Mouse (Mus musculus) midbrain, embryonic 16.5 days (tissue): ENCODE results near the gene Lmntd1. TPM values are rescaled to one million over a fixed set of nuclear protein-coding genes. Genes with fewer than 3 reads are reported as not detected.

Source experiments
- ATAC-seq: fragments of 200-750 bp; cut with Nextera tagmentation; 2 replicates; pipeline ENCODE4 v1.8.0; 2017; ENCODE audit warnings: moderate TSS enrichment
- H3K27ac ChIP-seq: fragments of 300-500 bp; sonication (generic); 2 replicates; pipeline ENCODE4 v1.5.1; 2014; ENCODE audit warnings: mild to moderate bottlenecking, low read length, mixed read lengths
- H3K27me3 ChIP-seq: fragments of 300-500 bp; sonication (generic); 2 replicates; pipeline ENCODE4 v1.6.1; 2014; ENCODE audit warnings: low read depth, low read length, mixed read lengths; ENCODE audit not compliant: control insufficient read depth, insufficient read depth
- H3K36me3 ChIP-seq: fragments of 300-500 bp; sonication (generic); 2 replicates; pipeline ENCODE4 v1.6.1; 2014; ENCODE audit warnings: mild to moderate bottlenecking, low read length, moderate library complexity, mixed read lengths; ENCODE audit not compliant: control insufficient read depth, insufficient read depth
- H3K4me1 ChIP-seq: fragments of 300-500 bp; sonication (generic); 2 replicates; pipeline ENCODE4 v1.6.1; 2014; ENCODE audit warnings: mild to moderate bottlenecking, low read length, mixed read lengths; ENCODE audit not compliant: control insufficient read depth, insufficient read depth
- H3K4me2 ChIP-seq: fragments of 300-500 bp; sonication (generic); 2 replicates; pipeline ENCODE4 v1.6.1; 2014; ENCODE audit warnings: mild to moderate bottlenecking, low read length, mixed read lengths
- H3K4me3 ChIP-seq: fragments of 300-500 bp; sonication (generic); 2 replicates; pipeline ENCODE4 v1.5.1; 2014; ENCODE audit warnings: low read depth, mild to moderate bottlenecking, low read length, moderate library complexity, mixed read lengths
- H3K9ac ChIP-seq: fragments of 300-500 bp; sonication (generic); 2 replicates; pipeline ENCODE4 v1.6.1; 2014; ENCODE audit warnings: low read depth, low read length, mixed read lengths
- H3K9me3 ChIP-seq: fragments of 300-500 bp; sonication (generic); replicated peaks from 2 replicates; pipeline ENCODE4 v1.6.1; 2014; ENCODE audit warnings: mild to moderate bottlenecking, low read length, mixed read lengths; ENCODE audit not compliant: control insufficient read depth, poor library complexity, severe bottlenecking
- WGBS: fragments of 180-500 bp; shearing (Covaris S2); extraction: QIAGEN DNeasy Blood & Tissue Kit; methylation state at CpG from one replicate; pipeline ENCODE4 v1.1.7; 2014; 5-methylcytosine and 5-hydroxymethylcytosine counted together
- polyA plus RNA-seq: library from polyadenylated mRNA; unstranded; fragments of >200 nt; fragmentation: Nextera tagmentation; extraction: Ambion mirVana; gene quantifications from 2 replicates; pipeline ENCODE4 v1.2.1, GENCODE M21; 2015

Lmntd1 gene
- polyA plus RNA-seq, 1 experiment from 2014 or later: 1.5 TPM

GRCm38 (mm10) chr6:145441416-145442110, 172.6 kb downstream of the Lmntd1 start:
- no peaks in the 10 kb centered on the region for H3K9me3 ChIP-seq
- no peak overlapping the region for H3K27ac ChIP-seq
- H3K4me2 ChIP-seq: no peak overlapping the region
- H3K4me1 ChIP-seq: no peaks in the 10 kb centered on the region
- H3K36me3 ChIP-seq: no peaks in the 10 kb centered on the region
- WGBS: 70% methylated on average over 18 of the region's 18 CpGs
- H3K4me3 ChIP-seq: no peak overlapping the region
- no peak overlapping the region for H3K9ac ChIP-seq
- no peaks in the 10 kb centered on the region for H3K27me3 ChIP-seq
- peak; percentile 42; the same call in 1 of the 2 replicates for ATAC-seq

GRCm38 (mm10) chr6:145438851-145439250, 175.3 kb downstream of the Lmntd1 start:
- Histone ChIP-seq H3K9me3 (no peaks in the 10 kb centered on the region), H3K27me3 (no peaks in the 10 kb centered on the region), H3K36me3 (no peaks in the 10 kb centered on the region), H3K4me1 (no peaks in the 10 kb centered on the region), H3K27ac (no peak overlapping the region), H3K9ac (no peak overlapping the region), H3K4me3 (no peak overlapping the region), H3K4me2 (no peak overlapping the region)
- WGBS: 91% methylated on average over 5 of the region's 5 CpGs
- ATAC-seq: no peak

- H3K27me3 ChIP-seq: no peaks in the 10 kb centered on the region
- 87% methylated on average over 10 of the region's 10 CpGs for WGBS
- no peak overlapping the region for H3K9ac ChIP-seq
- H3K4me1 ChIP-seq: no peaks in the 10 kb centered on the region
- no peaks in the 10 kb centered on the region for H3K36me3 ChIP-seq
- ATAC-seq: no peak
- no peak overlapping the region for H3K4me2 ChIP-seq
- H3K27ac ChIP-seq: no peak overlapping the region
- no peak overlapping the region for H3K4me3 ChIP-seq
- no peaks in the 10 kb centered on the region for H3K9me3 ChIP-seq
Observed at GRCm38 (mm10) chr6:145435764-145436163, 178.4 kb downstream of the Lmntd1 start.

DNA sequence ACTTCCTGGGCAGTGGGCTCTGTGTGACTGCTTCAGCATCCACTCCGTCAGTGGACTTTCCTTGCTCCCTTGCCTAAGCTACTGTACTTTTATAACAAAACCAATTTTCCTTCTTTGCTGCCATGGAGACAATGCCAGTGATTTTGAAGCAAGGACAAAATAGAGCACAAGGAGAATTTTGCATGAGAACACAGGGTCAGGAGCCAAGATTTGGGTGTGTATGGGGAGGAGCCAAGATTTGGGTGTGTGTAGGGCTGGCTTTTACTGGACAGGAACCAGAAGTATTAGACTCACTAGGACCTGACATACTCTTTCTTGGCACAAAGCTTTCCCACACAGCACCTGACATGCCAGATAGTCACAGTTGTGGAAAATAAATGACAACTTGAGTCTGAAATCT, 179.0 kb downstream of the Lmntd1 start:
- Histone ChIP-seq H3K9me3 (no peaks in the 10 kb centered on the region), H3K4me1 (no peaks in the 10 kb centered on the region), H3K9ac (no peak overlapping the region), H3K4me3 (no peak overlapping the region), H3K36me3 (no peaks in the 10 kb centered on the region), H3K27ac (no peak overlapping the region), H3K27me3 (no peaks in the 10 kb centered on the region), H3K4me2 (no peak overlapping the region)
- 96% methylated on average over 1 of the region's 1 CpGs for WGBS
- ATAC-seq: no peak

DNA sequence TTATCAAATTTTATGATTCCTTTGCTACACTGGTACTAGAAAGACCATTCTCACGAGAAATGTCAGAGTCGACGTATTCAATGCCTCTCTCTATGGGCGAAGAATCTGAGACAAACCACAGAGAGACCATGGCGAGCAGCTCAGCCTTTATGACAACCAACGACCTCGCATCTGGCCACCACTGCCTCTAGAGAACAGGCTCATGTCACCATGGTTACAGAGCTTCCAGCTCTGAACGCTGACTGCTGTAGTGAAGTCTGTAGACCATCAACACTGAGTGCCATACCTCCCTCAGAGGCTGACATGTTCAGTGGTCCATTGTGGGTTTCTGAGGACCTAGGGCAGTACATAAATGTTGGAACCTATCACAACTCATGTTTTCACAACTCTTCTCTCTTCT, 180.2 kb downstream of the Lmntd1 start:
- Histone ChIP-seq H3K36me3 (no peaks in the 10 kb centered on the region), H3K9me3 (no peaks in the 10 kb centered on the region), H3K4me2 (no peak overlapping the region), H3K4me3 (no peak overlapping the region), H3K27ac (no peak overlapping the region), H3K4me1 (no peaks in the 10 kb centered on the region), H3K9ac (no peak overlapping the region), H3K27me3 (no peaks in the 10 kb centered on the region)
- 0 out of 2 replicates have a peak, but pooled peaks have one; percentile 25 for ATAC-seq
- 76% methylated on average over 8 of the region's 8 CpGs for WGBS

GRCm38 (mm10) chr6:145432711-145433708, 181.1 kb downstream of the Lmntd1 start:
- Histone ChIP-seq H3K9ac (no peak overlapping the region), H3K4me1 (no peaks in the 10 kb centered on the region), H3K36me3 (no peaks in the 10 kb centered on the region), H3K27me3 (no peaks in the 10 kb centered on the region), H3K27ac (no peak overlapping the region), H3K4me3 (no peak overlapping the region), H3K9me3 (no peaks in the 10 kb centered on the region), H3K4me2 (no peak overlapping the region)
- WGBS: 70% methylated on average over 11 of the region's 11 CpGs
- ATAC-seq: no peak

DNA sequence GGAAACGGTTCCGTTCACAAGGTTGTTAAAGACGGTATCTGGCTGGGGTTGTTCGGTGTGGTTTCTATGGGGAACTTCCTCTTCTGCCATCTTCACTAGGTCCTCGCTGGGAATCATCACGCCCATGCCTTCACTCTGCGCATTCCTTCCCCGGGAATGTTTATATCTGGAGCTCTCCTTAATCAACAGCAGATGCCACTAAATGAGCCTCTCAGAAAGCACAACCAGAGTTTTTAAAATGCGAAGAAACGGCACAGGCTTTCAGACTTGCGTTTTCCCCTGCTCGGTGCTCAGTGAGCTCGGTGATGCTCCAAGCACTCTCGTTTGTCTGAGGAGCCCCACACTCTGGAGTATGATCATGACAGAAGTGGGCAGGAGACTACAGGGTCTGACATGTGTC, 182.4 kb downstream of the Lmntd1 start:
- H3K4me2 ChIP-seq: no peak overlapping the region
- no peak overlapping the region for H3K9ac ChIP-seq
- no peak overlapping the region for H3K4me3 ChIP-seq
- H3K36me3 ChIP-seq: no peaks in the 10 kb centered on the region
- no peaks in the 10 kb centered on the region; the same call in 1 of the 2 replicates for H3K4me1 ChIP-seq
- H3K27ac ChIP-seq: no peak overlapping the region
- no peaks in the 10 kb centered on the region for H3K9me3 ChIP-seq
- ATAC-seq: no peak
- 90% methylated on average over 14 of the region's 14 CpGs for WGBS
- no peaks in the 10 kb centered on the region for H3K27me3 ChIP-seq

- H3K9me3 ChIP-seq: no peaks in the 10 kb centered on the region
- WGBS: 49% methylated on average over 15 of the region's 15 CpGs
- no peaks in the 10 kb centered on the region; the same call in 1 of the 2 replicates for H3K4me1 ChIP-seq
- no peak overlapping the region for H3K4me3 ChIP-seq
- ATAC-seq: no peak
- H3K27ac ChIP-seq: no peak overlapping the region
- H3K27me3 ChIP-seq: no peaks in the 10 kb centered on the region
- H3K36me3 ChIP-seq: no peaks in the 10 kb centered on the region
- H3K4me2 ChIP-seq: no peak overlapping the region
- no peak overlapping the region for H3K9ac ChIP-seq
Observed at GRCm38 (mm10) chr6:145427411-145427810, 186.7 kb downstream of the Lmntd1 start.

GRCm38 (mm10) chr6:145426501-145426900, 187.6 kb downstream of the Lmntd1 start:
- peak; percentile 32; the same call in 1 of the 2 replicates for ATAC-seq
- Histone ChIP-seq H3K9ac (no peak overlapping the region), H3K4me2 (no peak overlapping the region), H3K36me3 (no peaks in the 10 kb centered on the region), H3K27me3 (no peaks in the 10 kb centered on the region), H3K9me3 (no peaks in the 10 kb centered on the region), H3K4me1 (no peaks in the 10 kb centered on the region; the same call in 1 of the 2 replicates), H3K4me3 (no peak overlapping the region), H3K27ac (no peak overlapping the region)
- WGBS: 57% methylated on average over 10 of the region's 10 CpGs
